Mouse (Mus musculus): ENCODE results near the gene Ywhah.

GRCm38 (mm10) chr5:32991152-32991551, 27.5 kb upstream of the Ywhah start:
- no peak for TF ChIP-seq GATA1 (IDR thresholded peaks at IDR 0.05; ENCODE audit: low read length)
- no peak for TF ChIP-seq TAL1 (IDR thresholded peaks at IDR 0.05; ENCODE audit: low read length)

Measured in erythroblast, embryonic 14.5 days (primary cell).